Comparison of ENCODE assay signal across 9 mouse cellular contexts in genomic region chr7:143006756-143007598, GRCm38 (mm10). TPM values are rescaled to one million over a fixed set of nuclear protein-coding genes. Genes with fewer than 3 reads are reported as not detected.
A peak's percentile ranks its signal among the peaks of the same experiment; 100 is the strongest.
DNase-seq lines count a peak whose midpoint lies in the region; ATAC-seq and TF ChIP-seq lines count a peak whose summit lies in the region.
"Had no signal": no experiment of that assay in that cellular context is flagged by ENCODE, and none has a peak within 500 bp of the region (broad histone marks: within the 10 kb centered on the region; RNA-seq: fewer than 3 reads in every experiment).

No protein-coding gene starts in this region.

- H3K27ac ChIP-seq in heart, embryonic 15.5 days, result peak overlapping the region; percentile 91; the same call in 1 of the 2 replicates
- H3K27ac ChIP-seq in stomach, embryonic 15.5 days, result peak overlapping the region; percentile 90; the same call in 1 of the 2 replicates
- no peak overlapping the region for H3K27ac ChIP-seq in stomach, postnatal 0 days (replicated peaks)
- peak overlapping the region; percentile 99; the same call in 1 of the 2 replicates for H3K27ac ChIP-seq in limb, embryonic 11.5 days (replicated peaks; ENCODE audit: low read depth, low read length)
- no peak overlapping the region for H3K27ac ChIP-seq in stomach, embryonic 16.5 days (ENCODE audit: low read length)

- no peak for TF ChIP-seq EP300 in stomach, postnatal 0 days (optimal IDR thresholded peaks at IDR 0.05)

- H3K4me3 ChIP-seq in heart, embryonic 15.5 days, result no peak overlapping the region
- H3K4me3 ChIP-seq in stomach, embryonic 15.5 days (replicated peaks), result peak overlapping the region; percentile 1; the same call in 1 of the 2 replicates
- H3K4me3 ChIP-seq in stomach, postnatal 0 days (ENCODE audit: low read depth, low read length), result no peak overlapping the region
- H3K4me3 ChIP-seq in limb, embryonic 11.5 days (ENCODE audit: low read depth, low read length), result no peak overlapping the region
- H3K4me3 ChIP-seq in stomach, embryonic 16.5 days (replicated peaks; ENCODE audit: low read length), result no peak overlapping the region

- no peak for ATAC-seq in heart, embryonic 15.5 days (replicated peaks; ENCODE audit: insufficient number of reproducible peaks, insufficient read depth, low FRiP score, low read depth)
- no peak for ATAC-seq in stomach, embryonic 15.5 days (ENCODE audit: insufficient read depth, low FRiP score, low read depth)
- no peak for ATAC-seq in stomach, postnatal 0 days (ENCODE audit: low FRiP score, low TSS enrichment)
- no peak for ATAC-seq in limb, embryonic 11.5 days (ENCODE audit: insufficient number of reproducible peaks, low FRiP score, low TSS enrichment, low read depth)
- ATAC-seq in stomach, embryonic 16.5 days (ENCODE audit: insufficient read depth, low FRiP score), result no peak

- H3K9ac ChIP-seq in heart, embryonic 15.5 days, result no peak overlapping the region
- H3K9ac ChIP-seq in stomach, embryonic 15.5 days, result no peak overlapping the region
- no peak overlapping the region for H3K9ac ChIP-seq in stomach, postnatal 0 days (ENCODE audit: low read length)
- H3K9ac ChIP-seq in limb, embryonic 11.5 days (ENCODE audit: low read length), result peak overlapping the region; percentile 1; the same call in 1 of the 2 replicates
- H3K9ac ChIP-seq in stomach, embryonic 16.5 days (ENCODE audit: low read length), result peak overlapping the region; percentile 12; the same call in 1 of the 2 replicates

- H3K4me1 ChIP-seq in heart, embryonic 15.5 days (replicated peaks), result peaks cover 62% of the 10 kb centered on the region
- H3K4me1 ChIP-seq in stomach, embryonic 15.5 days, result peaks cover 49% of the 10 kb centered on the region
- H3K4me1 ChIP-seq in stomach, postnatal 0 days (replicated peaks; ENCODE audit: control insufficient read depth, insufficient read depth), result peaks cover 10% of the 10 kb centered on the region; the same call in 1 of the 2 replicates
- peaks cover 31% of the 10 kb centered on the region for H3K4me1 ChIP-seq in limb, embryonic 11.5 days (ENCODE audit: control insufficient read depth, insufficient read depth, low read length)
- peaks cover 48% of the 10 kb centered on the region for H3K4me1 ChIP-seq in stomach, embryonic 16.5 days (ENCODE audit: control insufficient read depth, insufficient read depth, low read length)

- DNase-seq in heart, adult 18-20 months, result no peak
- DNase-seq in stomach, postnatal 0 days (ENCODE audit: low spot score), result no peak
- DNase-seq in limb, embryonic 11.5 days (ENCODE audit: low spot score), result no peak
- DNase-seq in layer of hippocampus, postnatal 25 days (ENCODE audit: extremely low spot score in 1 of 2, low spot score in 1 of 2), result no peak
- DNase-seq in retina, embryonic 14.5 days (ENCODE audit: low spot score), result no peak

- no peaks in the 10 kb centered on the region for H3K27me3 ChIP-seq in heart, embryonic 15.5 days
- H3K27me3 ChIP-seq in stomach, embryonic 15.5 days (replicated peaks), result no peaks in the 10 kb centered on the region
- no peaks in the 10 kb centered on the region for H3K27me3 ChIP-seq in stomach, postnatal 0 days (ENCODE audit: control insufficient read depth, insufficient read depth, low read length)
- H3K27me3 ChIP-seq in limb, embryonic 11.5 days (ENCODE audit: control insufficient read depth, insufficient read depth, low read length), result no peaks in the 10 kb centered on the region
- H3K27me3 ChIP-seq in stomach, embryonic 16.5 days (ENCODE audit: control insufficient read depth, insufficient read depth, low read length), result no peaks in the 10 kb centered on the region

- TF ChIP-seq CTCF in stomach, postnatal 0 days (IDR thresholded peaks at IDR 0.05; ENCODE audit: low read depth), result no peak

- no peaks in the 10 kb centered on the region for H3K9me3 ChIP-seq in heart, embryonic 15.5 days (replicated peaks)
- no peaks in the 10 kb centered on the region for H3K9me3 ChIP-seq in stomach, embryonic 15.5 days
- no peaks in the 10 kb centered on the region for H3K9me3 ChIP-seq in stomach, postnatal 0 days (ENCODE audit: control insufficient read depth, low read length)
- no peaks in the 10 kb centered on the region for H3K9me3 ChIP-seq in limb, embryonic 11.5 days (ENCODE audit: control insufficient read depth, low read length)
- H3K9me3 ChIP-seq in stomach, embryonic 16.5 days (replicated peaks; ENCODE audit: control insufficient read depth, low read length), result no peaks in the 10 kb centered on the region

- WGBS in heart, embryonic 15.5 days, result 87% methylated on average over 8 of the region's 8 CpGs
- 87% methylated on average over 8 of the region's 8 CpGs for WGBS in stomach, embryonic 15.5 days
- 94% methylated on average over 8 of the region's 8 CpGs for WGBS in stomach, postnatal 0 days
- 84% methylated on average over 8 of the region's 8 CpGs for WGBS in limb, embryonic 11.5 days
- 84% methylated on average over 8 of the region's 8 CpGs for WGBS in stomach, embryonic 16.5 days

- no peaks in the 10 kb centered on the region for H3K36me3 ChIP-seq in heart, embryonic 15.5 days
- no peaks in the 10 kb centered on the region for H3K36me3 ChIP-seq in stomach, embryonic 15.5 days
- H3K36me3 ChIP-seq in stomach, postnatal 0 days (ENCODE audit: control insufficient read depth, insufficient read depth, low read length), result no peaks in the 10 kb centered on the region
- no peaks in the 10 kb centered on the region for H3K36me3 ChIP-seq in limb, embryonic 11.5 days (ENCODE audit: control insufficient read depth, insufficient read depth, low read length)
- no peaks in the 10 kb centered on the region for H3K36me3 ChIP-seq in stomach, embryonic 16.5 days (ENCODE audit: control insufficient read depth, insufficient read depth, low read length)

- H3K4me2 ChIP-seq in heart, embryonic 15.5 days, result no peak overlapping the region; the same call in 1 of the 2 replicates
- H3K4me2 ChIP-seq in stomach, embryonic 15.5 days, result peak overlapping the region; percentile 29; the same call in 1 of the 2 replicates
- no peak overlapping the region for H3K4me2 ChIP-seq in stomach, postnatal 0 days (replicated peaks; ENCODE audit: low read depth)
- H3K4me2 ChIP-seq in limb, embryonic 11.5 days (ENCODE audit: low read depth, severe bottlenecking), result peak overlapping the region; percentile 15; the same call in 1 of the 2 replicates
- H3K4me2 ChIP-seq in stomach, embryonic 16.5 days (ENCODE audit: low read depth, low read length), result no peak overlapping the region

RNA-seq across cellular contexts. Expression of gene Tspan32, which starts 2.1 kb away (rescaled TPM):
- polyA plus RNA-seq in heart, embryonic 15.5 days (2015; fragmentation: Nextera tagmentation; extraction: Ambion mirVana), result 2.4 and 3.7 TPM in 2 replicates
- total RNA-seq in heart, adult 18-20 months (2021), result 1 to 10 TPM in 1 of 2 experiments, under 1 TPM in 1; 0.69 to 2.6 TPM
- polyA plus RNA-seq in stomach, embryonic 15.5 days (2015; fragmentation: Nextera tagmentation; extraction: Ambion mirVana), result 3.6 and 7.3 TPM in 2 replicates
- 0.61 and 0.98 TPM in 2 replicates for polyA plus RNA-seq in stomach, postnatal 0 days (2015; fragmentation: Nextera tagmentation; extraction: Ambion mirVana)
- 3.8 and 4.8 TPM in 2 replicates for polyA plus RNA-seq in limb, embryonic 11.5 days (2014; fragmentation: Nextera tagmentation; extraction: Ambion mirVana)
- polyA plus RNA-seq in stomach, embryonic 16.5 days (2015; fragmentation: Nextera tagmentation; extraction: Ambion mirVana), result 4.1 and 6.0 TPM in 2 replicates
- not detected for total RNA-seq in layer of hippocampus, postnatal 25 days (2021)

RNA-seq across cellular contexts. Expression of gene Ascl2, which starts 37.9 kb away (rescaled TPM):
- polyA plus RNA-seq in heart, embryonic 15.5 days (2015; fragmentation: Nextera tagmentation; extraction: Ambion mirVana), result 0.10 and 0.95 TPM in 2 replicates
- total RNA-seq in heart, adult 18-20 months (2021), result not detected
- polyA plus RNA-seq in stomach, embryonic 15.5 days (2015; fragmentation: Nextera tagmentation; extraction: Ambion mirVana), result 5.5 and 6.1 TPM in 2 replicates
- polyA plus RNA-seq in stomach, postnatal 0 days (2015; fragmentation: Nextera tagmentation; extraction: Ambion mirVana), result 4.3 and 4.5 TPM in 2 replicates
- 0.39 and 0.70 TPM in 2 replicates for polyA plus RNA-seq in limb, embryonic 11.5 days (2014; fragmentation: Nextera tagmentation; extraction: Ambion mirVana)
- 6.2 and 6.7 TPM in 2 replicates for polyA plus RNA-seq in stomach, embryonic 16.5 days (2015; fragmentation: Nextera tagmentation; extraction: Ambion mirVana)
- under 1 TPM; 0.22 to 0.31 TPM for total RNA-seq in layer of hippocampus, postnatal 25 days (2021)
- total RNA-seq: left cerebral cortex, postnatal 25 days had no signal

RNA-seq across cellular contexts. Expression of gene Cd81, which starts 45.6 kb away (rescaled TPM):
- 780 and 813 TPM in 2 replicates for polyA plus RNA-seq in heart, embryonic 15.5 days (2015; fragmentation: Nextera tagmentation; extraction: Ambion mirVana)
- 100 to 1,000 TPM; 410 to 413 TPM for total RNA-seq in heart, adult 18-20 months (2021)
- 551 and 575 TPM in 2 replicates for polyA plus RNA-seq in stomach, embryonic 15.5 days (2015; fragmentation: Nextera tagmentation; extraction: Ambion mirVana)
- polyA plus RNA-seq in stomach, postnatal 0 days (2015; fragmentation: Nextera tagmentation; extraction: Ambion mirVana), result 372 and 381 TPM in 2 replicates
- 317 and 321 TPM in 2 replicates for polyA plus RNA-seq in limb, embryonic 11.5 days (2014; fragmentation: Nextera tagmentation; extraction: Ambion mirVana)
- polyA plus RNA-seq in stomach, embryonic 16.5 days (2015; fragmentation: Nextera tagmentation; extraction: Ambion mirVana), result 638 and 686 TPM in 2 replicates
- 100 to 1,000 TPM; 489 to 524 TPM for total RNA-seq in layer of hippocampus, postnatal 25 days (2021)

Comparison
In these comparisons a context has a peak if more than half of its experiments do, and no peak if none do; other contexts are left out.
1. H3K27ac ChIP-seq: peak in heart, embryonic 15.5 days (single experiment), stomach, embryonic 15.5 days (single experiment) and limb, embryonic 11.5 days (single experiment); none in stomach, postnatal 0 days (single experiment) and stomach, embryonic 16.5 days (single experiment).
2. H3K4me2 ChIP-seq: peak in stomach, embryonic 15.5 days (single experiment) and limb, embryonic 11.5 days (single experiment); none in heart, embryonic 15.5 days (single experiment), stomach, postnatal 0 days (single experiment) and stomach, embryonic 16.5 days (single experiment).
3. H3K9ac ChIP-seq: peak in limb, embryonic 11.5 days (single experiment) and stomach, embryonic 16.5 days (single experiment); none in heart, embryonic 15.5 days (single experiment), stomach, embryonic 15.5 days (single experiment) and stomach, postnatal 0 days (single experiment).